Mouse (Mus musculus) forebrain, embryonic 13.5 days (tissue): Measurements from ENCODE around the gene Cant1. TPM values are rescaled to one million over a fixed set of nuclear protein-coding genes. Genes with fewer than 3 reads are reported as not detected.

ENCODE experiments used
- ATAC-seq: fragments of 200-750 bp; cut with Nextera tagmentation; 2 replicates; pipeline ENCODE4 v1.8.0; 2017
- H3K27ac ChIP-seq: fragments of 300-500 bp; sonication (generic); 2 replicates; pipeline ENCODE4 v1.5.1; 2015; ENCODE audit warnings: inconsistent platforms, mild to moderate bottlenecking, moderate library complexity
- H3K27me3 ChIP-seq: fragments of 300-500 bp; sonication (generic); 2 replicates; pipeline ENCODE4 v1.6.1; 2015; ENCODE audit warnings: mild to moderate bottlenecking, inconsistent platforms
- H3K36me3 ChIP-seq: fragments of 300-500 bp; sonication (generic); 2 replicates; pipeline ENCODE4 v1.6.1; 2015; ENCODE audit warnings: mild to moderate bottlenecking, inconsistent platforms; ENCODE audit not compliant: poor library complexity, severe bottlenecking
- H3K4me1 ChIP-seq: fragments of 300-500 bp; sonication (generic); 2 replicates; pipeline ENCODE4 v1.6.1; 2015; ENCODE audit warnings: inconsistent platforms
- H3K4me2 ChIP-seq: fragments of 300-500 bp; sonication (generic); 2 replicates; pipeline ENCODE4 v1.6.1; 2015; ENCODE audit warnings: inconsistent platforms, mild to moderate bottlenecking, moderate library complexity
- H3K4me3 ChIP-seq: fragments of 300-500 bp; sonication (generic); 2 replicates; pipeline ENCODE4 v1.5.1; 2015; ENCODE audit warnings: mild to moderate bottlenecking, inconsistent platforms
- H3K9ac ChIP-seq: fragments of 300-500 bp; sonication (generic); 2 replicates; pipeline ENCODE4 v1.6.1; 2015; ENCODE audit warnings: mild to moderate bottlenecking, inconsistent platforms
- H3K9me3 ChIP-seq: fragments of 300-500 bp; sonication (generic); replicated peaks from 2 replicates; pipeline ENCODE4 v1.6.1; 2016; ENCODE audit warnings: inconsistent platforms
- WGBS: fragments of 180-500 bp; shearing (Covaris S2); methylation state at CpG from one replicate; pipeline ENCODE4 v1.1.7; 2015; 5-methylcytosine and 5-hydroxymethylcytosine counted together
- polyA plus RNA-seq: library from polyadenylated mRNA; unstranded; fragments of >200 nt; fragmentation: Nextera tagmentation; extraction: Ambion mirVana; gene quantifications from 2 replicates; pipeline ENCODE4 v1.2.1, GENCODE M21; 2015

Gene Cant1
- polyA plus RNA-seq, 1 experiment from 2014 or later, result 20.3 TPM

DNA sequence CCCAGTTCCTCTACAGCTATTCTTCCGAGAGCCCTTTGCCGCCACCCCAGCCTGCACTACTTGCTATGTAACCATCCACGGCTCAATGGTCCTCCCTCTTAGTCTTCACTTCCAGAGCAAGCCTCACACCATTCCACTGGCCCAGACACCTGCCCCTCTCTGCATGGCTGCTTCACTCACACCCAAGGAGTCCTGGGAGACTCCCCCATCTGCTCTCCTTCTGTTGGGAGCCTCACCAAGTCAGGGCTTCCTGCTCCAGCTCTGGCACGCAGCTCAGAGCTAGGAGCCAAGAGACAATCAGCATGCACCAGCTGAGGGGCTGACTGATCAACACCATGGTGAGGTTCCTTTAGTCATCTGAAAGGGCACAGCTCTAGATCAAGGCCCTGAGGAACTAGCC is 5.8 kb downstream of the Cant1 start:
- ATAC-seq, result no peak
- H3K36me3 ChIP-seq, result peaks cover 57% of the 10 kb centered on the region
- no peak overlapping the region for H3K9ac ChIP-seq
- H3K4me1 ChIP-seq, result peaks cover 38% of the 10 kb centered on the region
- H3K27me3 ChIP-seq, result no peaks in the 10 kb centered on the region
- H3K4me3 ChIP-seq, result no peak overlapping the region
- WGBS, result 89% methylated on average over 4 of the region's 4 CpGs
- no peak overlapping the region for H3K4me2 ChIP-seq
- H3K9me3 ChIP-seq, result no peaks in the 10 kb centered on the region
- H3K27ac ChIP-seq, result peak overlapping the region; percentile 65

DNA sequence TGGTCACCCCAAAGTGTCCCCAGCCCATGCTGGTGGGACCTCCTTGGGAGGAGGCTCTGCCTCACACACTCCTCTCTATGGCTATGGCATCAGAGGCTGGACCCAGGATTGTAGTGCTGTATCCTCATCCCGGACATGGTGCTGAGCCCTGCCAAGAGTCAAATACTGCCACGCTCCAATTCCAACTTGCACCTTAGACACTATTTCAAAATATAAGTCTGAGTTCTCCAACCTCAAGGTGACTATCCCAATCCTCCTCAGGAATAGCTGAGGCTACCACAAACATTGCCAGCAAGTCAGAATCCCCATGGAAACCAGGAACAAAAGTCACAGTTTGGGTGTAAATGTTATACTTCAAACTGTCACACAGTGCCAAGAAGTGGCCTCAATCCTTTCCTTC is 6.3 kb downstream of the Cant1 start:
- no peak overlapping the region for H3K9ac ChIP-seq
- peaks cover 62% of the 10 kb centered on the region for H3K36me3 ChIP-seq
- no peaks in the 10 kb centered on the region for H3K27me3 ChIP-seq
- no peak overlapping the region for H3K4me3 ChIP-seq
- no peaks in the 10 kb centered on the region for H3K9me3 ChIP-seq
- 88% methylated on average over 2 of the region's 2 CpGs for WGBS
- no peak for ATAC-seq
- peak overlapping the region; percentile 65 for H3K27ac ChIP-seq
- H3K4me1 ChIP-seq, result peaks cover 33% of the 10 kb centered on the region
- H3K4me2 ChIP-seq, result no peak overlapping the region

DNA sequence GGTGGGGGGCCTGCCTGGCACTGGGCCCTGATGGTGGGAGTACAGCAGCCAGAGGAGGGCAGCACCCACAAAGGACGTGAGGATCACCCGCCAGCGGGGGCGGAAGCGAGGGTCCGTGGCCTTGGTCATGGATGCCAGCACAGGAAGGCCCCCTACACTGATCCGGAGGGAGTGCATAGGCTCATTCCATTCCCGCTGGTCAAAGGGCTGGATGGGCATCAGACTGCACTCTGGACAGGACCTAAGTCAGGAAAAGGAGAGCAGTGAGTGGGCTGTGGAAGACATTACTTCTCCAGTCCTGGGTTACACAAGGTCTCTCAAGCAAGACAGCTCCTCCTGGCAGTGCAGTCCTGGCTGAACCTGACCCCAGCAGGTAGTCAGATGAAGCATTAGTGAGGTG is 7.6 kb downstream of the Cant1 start:
- WGBS, result 91% methylated on average over 8 of the region's 8 CpGs
- Histone ChIP-seq H3K9ac (no peak overlapping the region), H3K4me2 (no peak overlapping the region), H3K27ac (no peak overlapping the region), H3K4me3 (no peak overlapping the region), H3K27me3 (no peaks in the 10 kb centered on the region), H3K4me1 (peaks cover 21% of the 10 kb centered on the region), H3K9me3 (no peaks in the 10 kb centered on the region), H3K36me3 (peaks cover 75% of the 10 kb centered on the region)
- ATAC-seq, result no peak

DNA sequence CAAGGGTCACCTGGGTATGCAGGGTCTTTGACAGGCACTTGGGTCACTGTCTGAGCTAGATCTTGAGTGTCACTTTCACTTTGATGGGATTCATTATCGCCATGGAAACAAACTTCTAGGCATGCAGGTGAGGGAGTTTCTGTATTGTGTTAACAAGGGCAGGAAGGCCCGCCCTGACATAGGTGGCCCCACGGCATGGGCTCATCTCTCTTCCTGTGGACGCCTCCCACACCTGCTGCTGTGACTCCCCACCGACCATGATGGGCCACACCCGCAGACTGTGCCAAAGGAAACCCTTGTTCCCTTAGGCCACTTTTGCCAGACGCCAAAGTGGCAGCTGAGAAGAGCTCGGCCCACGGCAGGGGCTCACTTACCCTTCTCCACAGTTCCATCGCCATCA is 8.4 kb downstream of the Cant1 start:
- Histone ChIP-seq H3K27me3 (no peaks in the 10 kb centered on the region), H3K4me3 (no peak overlapping the region), H3K4me2 (no peak overlapping the region), H3K27ac (no peak overlapping the region), H3K4me1 (peaks cover 17% of the 10 kb centered on the region), H3K9me3 (no peaks in the 10 kb centered on the region), H3K36me3 (peaks cover 74% of the 10 kb centered on the region), H3K9ac (no peak overlapping the region)
- WGBS, result 91% methylated on average over 10 of the region's 10 CpGs
- ATAC-seq, result no peak

DNA sequence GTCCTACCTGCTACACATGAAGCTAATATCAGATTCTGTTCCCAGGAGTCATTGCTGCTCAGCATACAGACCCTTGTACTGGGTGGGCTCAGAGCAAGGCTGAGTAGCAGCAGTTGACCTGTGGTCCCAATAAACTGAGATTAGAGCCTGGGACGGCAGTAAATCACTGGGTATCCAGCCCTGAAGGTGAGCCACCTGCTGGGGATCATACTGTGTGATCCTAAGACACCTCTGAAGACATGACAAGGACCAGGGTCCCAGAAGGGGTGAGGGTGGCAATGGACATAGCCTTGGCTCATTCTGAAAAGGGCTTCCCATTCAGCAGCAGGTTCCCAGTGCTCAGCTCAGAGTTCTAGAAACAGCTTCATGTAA is 8.8 kb downstream of the Cant1 start:
- H3K4me3 ChIP-seq, result no peak overlapping the region
- H3K9ac ChIP-seq, result no peak overlapping the region
- no peaks in the 10 kb centered on the region for H3K27me3 ChIP-seq
- no peak for ATAC-seq
- no peaks in the 10 kb centered on the region for H3K9me3 ChIP-seq
- H3K27ac ChIP-seq, result no peak overlapping the region
- peaks cover 74% of the 10 kb centered on the region for H3K36me3 ChIP-seq
- 76% methylated on average over 1 of the region's 1 CpGs for WGBS
- H3K4me2 ChIP-seq, result no peak overlapping the region
- peaks cover 17% of the 10 kb centered on the region for H3K4me1 ChIP-seq

DNA sequence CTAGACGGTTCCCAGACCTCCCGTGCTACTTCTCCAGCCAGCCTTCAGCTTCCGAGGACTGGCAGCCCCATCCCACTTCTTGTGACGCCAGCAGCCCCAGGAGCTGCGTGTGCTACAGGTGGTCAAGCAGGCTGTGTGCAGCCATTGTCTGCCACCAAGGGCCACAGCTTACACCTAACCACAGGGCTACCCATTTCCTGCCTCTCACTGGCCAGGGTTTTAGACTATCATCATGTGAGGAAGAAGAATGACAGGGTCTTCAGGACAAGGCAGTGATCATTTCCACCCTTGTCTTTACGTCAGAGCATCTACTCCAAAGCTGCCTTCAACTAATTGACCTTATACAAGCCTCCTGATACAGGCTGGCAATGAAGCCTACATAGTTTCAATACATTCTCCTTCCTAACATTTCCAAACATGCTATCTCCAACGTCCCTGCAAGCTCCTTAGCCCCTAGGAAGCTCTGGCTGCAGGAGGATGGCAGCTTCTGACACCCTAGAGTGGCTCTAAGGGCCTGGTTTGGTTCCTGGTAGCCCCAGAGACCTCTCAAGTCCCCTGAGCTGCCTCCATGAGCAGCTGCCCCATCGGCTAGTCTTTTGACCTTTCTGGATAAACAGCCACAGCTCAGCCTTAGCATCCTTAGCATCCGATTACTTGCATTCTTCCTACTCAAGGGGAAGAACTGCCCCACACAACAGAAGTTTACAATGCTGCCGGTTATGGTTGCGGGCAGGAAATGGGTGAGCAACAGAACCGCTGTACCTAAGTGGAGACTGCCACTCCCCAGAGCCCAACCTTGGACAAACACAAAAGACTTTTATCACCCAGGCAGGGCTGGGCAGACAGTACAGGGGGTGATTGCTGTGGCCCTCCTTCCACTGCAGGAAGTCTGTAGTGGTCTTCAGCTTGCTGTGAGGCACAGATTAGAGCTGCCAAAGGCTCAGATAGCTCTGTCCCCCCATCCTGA is 9.5 kb downstream of the Cant1 start:
- Histone ChIP-seq H3K27ac (no peak overlapping the region), H3K9ac (no peak overlapping the region), H3K27me3 (no peaks in the 10 kb centered on the region), H3K4me3 (no peak overlapping the region), H3K9me3 (no peaks in the 10 kb centered on the region), H3K36me3 (peaks cover 72% of the 10 kb centered on the region), H3K4me1 (peaks cover 17% of the 10 kb centered on the region), H3K4me2 (no peak overlapping the region)
- ATAC-seq, result no peak
- WGBS, result 91% methylated on average over 12 of the region's 12 CpGs

DNA sequence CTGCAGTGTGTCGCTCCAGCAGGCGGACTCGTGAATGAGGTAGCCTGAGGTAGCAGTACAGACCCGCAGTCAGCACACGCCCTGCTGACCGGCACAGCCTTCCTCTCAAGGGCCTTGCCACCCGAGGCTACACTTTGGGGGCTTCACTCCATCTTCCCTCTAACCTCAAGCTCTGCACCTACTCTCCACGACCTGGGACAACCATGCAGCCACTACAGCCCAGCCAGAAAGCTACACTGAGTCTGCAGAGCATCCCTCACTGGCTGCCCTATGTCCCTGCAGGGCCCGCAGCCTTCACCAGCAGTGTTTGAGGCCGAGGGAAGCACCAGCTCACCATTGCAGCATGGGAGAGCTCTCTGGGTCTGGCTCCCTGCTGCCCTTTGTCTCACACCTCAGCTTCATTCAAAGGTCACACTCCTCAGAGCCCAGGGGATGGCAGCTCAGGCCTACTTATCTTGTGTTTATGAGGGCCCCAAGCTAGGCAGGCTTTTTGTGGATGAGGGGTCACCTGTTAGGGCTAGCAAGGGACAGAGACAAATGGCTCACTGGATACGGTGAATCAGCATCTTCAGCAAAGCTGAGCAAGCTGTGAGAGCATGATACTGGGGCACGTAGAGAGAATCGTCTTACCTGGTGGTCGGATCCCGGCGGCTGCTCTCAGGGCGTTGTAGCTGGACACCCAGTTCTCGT is 10.7 kb downstream of the Cant1 start:
- no peak overlapping the region for H3K4me2 ChIP-seq
- peaks cover 10% of the 10 kb centered on the region for H3K4me1 ChIP-seq
- no peak overlapping the region for H3K9ac ChIP-seq
- H3K27ac ChIP-seq, result no peak overlapping the region
- H3K4me3 ChIP-seq, result no peak overlapping the region
- H3K36me3 ChIP-seq, result peaks cover 68% of the 10 kb centered on the region
- ATAC-seq, result no peak
- no peaks in the 10 kb centered on the region for H3K9me3 ChIP-seq
- 89% methylated on average over 18 of the region's 18 CpGs for WGBS
- H3K27me3 ChIP-seq, result no peaks in the 10 kb centered on the region

DNA sequence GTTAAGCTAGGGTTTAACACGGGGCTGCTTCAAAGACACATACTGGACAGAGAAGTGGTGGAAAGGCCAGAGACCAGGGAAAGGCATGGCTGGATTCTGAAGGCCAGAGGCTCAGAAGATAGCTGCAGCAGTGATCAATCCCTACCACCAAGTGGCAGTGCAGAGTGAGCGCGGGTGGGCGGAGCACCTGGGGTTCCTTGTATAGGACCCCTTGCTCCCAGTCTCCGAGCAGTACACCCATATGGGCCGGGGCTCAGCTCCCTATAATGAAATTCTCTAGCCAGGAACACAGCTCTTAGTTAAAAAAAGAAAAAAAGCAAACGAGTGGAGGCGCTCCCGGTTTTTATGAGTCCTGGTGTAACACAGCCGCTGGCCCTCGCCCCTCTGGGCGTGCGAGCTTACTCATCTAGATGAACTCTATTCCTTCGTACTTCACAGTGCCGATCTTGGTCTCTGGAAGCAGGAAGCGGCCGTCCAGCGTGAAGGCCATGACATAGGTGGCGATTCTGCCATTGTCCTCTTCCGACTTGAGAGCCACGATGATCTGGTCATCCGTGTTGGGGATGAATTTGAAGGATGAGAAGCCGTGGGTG is 11.5 kb downstream of the Cant1 start:
- 88% methylated on average over 23 of the region's 23 CpGs for WGBS
- no peaks in the 10 kb centered on the region for H3K9me3 ChIP-seq
- H3K4me2 ChIP-seq, result no peak overlapping the region
- H3K9ac ChIP-seq, result no peak overlapping the region
- peaks cover 68% of the 10 kb centered on the region for H3K36me3 ChIP-seq
- H3K4me1 ChIP-seq, result 0 out of 2 replicates have a peak, but pooled peaks cover 2% of the 10 kb centered on the region
- H3K27ac ChIP-seq, result no peak overlapping the region
- no peak overlapping the region for H3K4me3 ChIP-seq
- H3K27me3 ChIP-seq, result no peaks in the 10 kb centered on the region
- ATAC-seq, result no peak

DNA sequence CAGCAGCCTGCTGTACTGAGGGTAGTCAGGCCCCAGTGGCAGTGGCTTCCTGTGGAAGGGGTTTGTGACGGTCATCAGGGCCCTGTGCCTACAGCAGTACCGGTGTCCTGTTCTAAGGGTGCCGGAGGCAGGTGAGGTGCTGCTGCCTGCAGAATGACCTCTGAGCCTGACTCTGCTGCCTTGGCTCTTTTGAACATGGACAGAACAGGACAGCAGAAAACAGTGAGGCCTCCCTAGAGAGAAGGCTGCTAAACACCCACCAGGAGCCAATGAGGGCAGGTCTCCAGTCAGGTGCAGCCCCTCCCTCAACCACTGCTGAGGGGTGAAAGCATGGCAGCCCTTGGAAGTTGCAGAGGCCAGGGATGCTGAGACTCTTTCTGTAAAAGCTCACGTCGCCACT is 12.4 kb downstream of the Cant1 start:
- Histone ChIP-seq H3K9ac (no peak overlapping the region; the same call in 1 of the 2 replicates), H3K4me1 (no peaks in the 10 kb centered on the region), H3K9me3 (no peaks in the 10 kb centered on the region), H3K4me3 (no peak overlapping the region), H3K27me3 (no peaks in the 10 kb centered on the region), H3K36me3 (peaks cover 68% of the 10 kb centered on the region), H3K4me2 (no peak overlapping the region), H3K27ac (peak overlapping the region; percentile 20; the same call in 1 of the 2 replicates)
- 96% methylated on average over 5 of the region's 5 CpGs for WGBS
- ATAC-seq, result no peak

DNA sequence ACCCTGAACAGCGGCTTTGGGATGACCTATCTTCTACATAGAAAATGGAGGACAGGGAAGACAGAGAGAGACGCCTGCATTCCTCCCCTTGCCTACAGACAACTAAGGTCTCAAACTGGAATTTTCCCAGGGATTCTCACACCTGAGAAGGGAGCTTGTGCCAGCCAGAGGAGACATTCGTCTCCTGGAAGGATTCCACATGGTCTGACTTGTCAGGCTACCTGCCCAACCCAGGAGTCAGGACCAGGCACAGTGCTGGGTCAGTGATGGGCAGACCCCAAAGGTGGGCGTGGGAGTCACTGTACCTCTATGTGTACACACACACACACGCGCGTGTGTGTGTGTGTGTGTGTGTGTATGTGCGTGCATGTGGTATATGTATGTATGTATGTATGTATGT is 13.6 kb downstream of the Cant1 start:
- Histone ChIP-seq H3K4me1 (no peaks in the 10 kb centered on the region), H3K27ac (no peak overlapping the region), H3K9me3 (no peaks in the 10 kb centered on the region), H3K36me3 (peaks cover 56% of the 10 kb centered on the region), H3K27me3 (no peaks in the 10 kb centered on the region), H3K9ac (no peak overlapping the region), H3K4me3 (no peak overlapping the region), H3K4me2 (no peak overlapping the region)
- 94% methylated on average over 8 of the region's 8 CpGs for WGBS
- ATAC-seq, result no peak

DNA sequence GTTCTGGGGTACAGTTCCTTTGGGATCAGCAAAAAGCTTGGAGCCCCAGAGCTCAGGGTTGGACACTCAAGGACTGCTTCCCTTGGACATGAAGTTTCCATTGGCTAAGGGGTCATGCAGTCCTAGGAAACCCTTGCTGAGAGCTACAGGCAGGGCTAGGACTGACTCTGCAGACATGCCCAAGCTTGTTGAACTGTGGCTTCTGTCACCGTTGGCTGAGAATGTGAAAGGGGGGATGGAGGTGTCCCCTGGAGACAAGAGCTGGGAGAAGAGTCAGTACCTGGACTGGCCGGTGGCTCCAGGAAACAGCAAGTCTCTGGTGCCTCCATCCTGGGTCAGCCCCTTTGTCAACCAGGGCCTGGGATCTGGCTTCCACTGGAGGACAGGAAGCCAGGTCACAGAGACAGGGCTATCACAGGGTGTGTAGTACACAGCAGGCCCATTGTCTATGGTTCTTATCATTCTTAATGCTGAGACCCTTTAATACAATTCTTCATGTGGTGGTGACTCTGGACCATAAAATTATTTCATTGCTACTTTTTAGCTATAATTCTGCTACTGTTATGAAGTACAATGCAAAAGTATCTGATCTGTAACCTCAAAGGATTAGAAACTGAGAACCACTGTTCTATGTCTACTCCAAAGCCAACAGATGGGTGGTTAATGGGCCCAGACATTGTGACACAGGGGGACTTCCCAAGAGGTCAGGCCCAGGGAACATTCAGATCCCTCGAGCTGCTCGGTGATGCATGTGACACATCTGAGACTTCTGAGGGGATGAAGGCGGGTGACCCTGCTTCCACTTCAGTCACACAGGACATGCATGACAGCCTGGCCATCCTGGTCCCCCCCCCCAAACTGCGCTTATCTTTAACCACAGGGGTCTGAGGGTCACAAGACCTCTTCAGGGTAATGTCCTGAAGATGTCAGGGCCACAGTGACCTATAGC is 14.7 kb downstream of the Cant1 start:
- Histone ChIP-seq H3K9ac (no peak overlapping the region), H3K27ac (no peak overlapping the region), H3K4me3 (no peak overlapping the region), H3K27me3 (no peaks in the 10 kb centered on the region), H3K4me1 (no peaks in the 10 kb centered on the region), H3K36me3 (peaks cover 45% of the 10 kb centered on the region), H3K9me3 (no peaks in the 10 kb centered on the region), H3K4me2 (no peak overlapping the region)
- WGBS, result 84% methylated on average over 6 of the region's 6 CpGs
- no peak for ATAC-seq
